Mouse (Mus musculus) liver, postnatal 0 days (tissue): ENCODE results near the gene Kcnn1.

Experiments
- CTCF ChIP-seq: sonication (generic); IDR thresholded peaks from 2 replicates; pipeline ENCODE4 v1.5.1; 2016; ENCODE audit warnings: antibody characterized with exemption, low read depth
- EP300 ChIP-seq: IDR thresholded peaks from 2 replicates; pipeline ENCODE4 v1.6.1; 2016; ENCODE audit warnings: antibody characterized with exemption, low read depth, mild to moderate bottlenecking

- no peak for TF ChIP-seq CTCF
- no peak for TF ChIP-seq EP300
These were observed 12.8 kb downstream of the Kcnn1 start for GRCm38 (mm10) chr8:70850132-70850845.
